Mouse (Mus musculus): Measurements from ENCODE around the gene Bckdha. TPM values are rescaled to one million over a fixed set of nuclear protein-coding genes. Genes with fewer than 3 reads are reported as not detected.

The Bckdha gene
- polyA plus RNA-seq, 2 experiments, result 54.2 to 67.0 TPM

- 61% methylated on average over 15 of the region's 15 CpGs for WGBS
- H3K27ac ChIP-seq (replicated peaks; ENCODE audit: low read depth, low read length), result no peak overlapping the region
Observed at GRCm38 (mm10) chr7:25681341-25682231, 22.8 kb upstream of the Bckdha start.

GRCm38 (mm10) chr7:25680514-25681258 lies 21.9 kb upstream of the Bckdha start, which contains the start of gene B9d2:
Gene B9d2, plus strand, starts transcription at chr7:25680780.
- 0 out of 2 replicates have a peak, but pooled peaks cover 9% of the 10 kb centered on the region for H3K4me1 ChIP-seq (ENCODE audit: control insufficient read depth, insufficient read depth, low read length)
- peak within 1 kb of the TSS; percentile 88 for H3K27ac ChIP-seq (replicated peaks; ENCODE audit: low read depth, low read length)
- H3K4me2 ChIP-seq (replicated peaks; ENCODE audit: low read depth, low read length, severe bottlenecking), result peak within 1 kb of the TSS; percentile 64
- H3K9ac ChIP-seq (ENCODE audit: low read depth, low read length, severe bottlenecking), result peak within 1 kb of the TSS; percentile 70
- peak within 1 kb of the TSS; percentile 66 for H3K4me3 ChIP-seq (replicated peaks; ENCODE audit: low read length)
- TF ChIP-seq POLR2A (IDR thresholded peaks at IDR 0.05; ENCODE audit: borderline replicate concordance, extremely low read depth, insufficient read depth, insufficient read length), result peak; percentile 47; the same call in 1 of the 2 replicates
- ATAC-seq (ENCODE audit: low FRiP score, low read depth) (peak; percentile 97), DNase-seq (ENCODE audit: low spot score) (peak; percentile 96)
- 0% methylated on average over 46 of the region's 46 CpGs for WGBS
- no peaks in the 10 kb centered on the region for H3K9me3 ChIP-seq (ENCODE audit: control insufficient read depth, low read length)
- H3K36me3 ChIP-seq (ENCODE audit: control insufficient read depth, insufficient read depth, low read length), result no peaks in the 10 kb centered on the region
- peaks cover 2% of the 10 kb centered on the region; the same call in 1 of the 2 replicates for H3K27me3 ChIP-seq (ENCODE audit: control insufficient read depth, insufficient read depth, low read length)

More at GRCm38 (mm10) chr7:25681341-25682231, 22.8 kb upstream of the Bckdha start:
- no peaks in the 10 kb centered on the region for H3K9me3 ChIP-seq (ENCODE audit: control insufficient read depth, low read length)
- peak overlapping the region; percentile 66 for H3K4me3 ChIP-seq (replicated peaks; ENCODE audit: low read length)
- peak overlapping the region; percentile 64 for H3K4me2 ChIP-seq (replicated peaks; ENCODE audit: low read depth, low read length, severe bottlenecking)
- no peak for DNase-seq (ENCODE audit: low spot score)
- no peak overlapping the region for H3K9ac ChIP-seq (ENCODE audit: low read depth, low read length, severe bottlenecking)
- no peaks in the 10 kb centered on the region for H3K36me3 ChIP-seq (ENCODE audit: control insufficient read depth, insufficient read depth, low read length)
- H3K4me1 ChIP-seq (ENCODE audit: control insufficient read depth, insufficient read depth, low read length), result peaks cover 12% of the 10 kb centered on the region; the same call in 1 of the 2 replicates
- TF ChIP-seq POLR2A (IDR thresholded peaks at IDR 0.05; ENCODE audit: borderline replicate concordance, extremely low read depth, insufficient read depth, insufficient read length), result no peak
- H3K27me3 ChIP-seq (ENCODE audit: control insufficient read depth, insufficient read depth, low read length), result peaks cover 9% of the 10 kb centered on the region; the same call in 1 of the 2 replicates
- ATAC-seq (ENCODE audit: low FRiP score, low read depth), result no peak

- Histone ChIP-seq H3K9me3 (ENCODE audit: control insufficient read depth, low read length) (no peaks in the 10 kb centered on the region), H3K4me1 (ENCODE audit: control insufficient read depth, insufficient read depth, low read length) (peaks cover 10% of the 10 kb centered on the region; the same call in 1 of the 2 replicates), H3K4me2 (replicated peaks; ENCODE audit: low read depth, low read length, severe bottlenecking) (peak overlapping the region; percentile 64), H3K27ac (replicated peaks; ENCODE audit: low read depth, low read length) (no peak overlapping the region), H3K27me3 (ENCODE audit: control insufficient read depth, insufficient read depth, low read length) (peaks cover 8% of the 10 kb centered on the region), H3K36me3 (ENCODE audit: control insufficient read depth, insufficient read depth, low read length) (no peaks in the 10 kb centered on the region), H3K4me3 (replicated peaks; ENCODE audit: low read length) (peak overlapping the region; percentile 66), H3K9ac (ENCODE audit: low read depth, low read length, severe bottlenecking) (0 out of 2 replicates have a peak overlapping the region, but pooled peaks have one; percentile 70)
- no peak for TF ChIP-seq POLR2A (IDR thresholded peaks at IDR 0.05; ENCODE audit: borderline replicate concordance, extremely low read depth, insufficient read depth, insufficient read length)
- DNase-seq (ENCODE audit: low spot score) (no peak), ATAC-seq (ENCODE audit: low FRiP score, low read depth) (no peak)
- WGBS, result 11% methylated on average over 6 of the region's 6 CpGs
Observed at GRCm38 (mm10) chr7:25679971-25680370, 21.2 kb upstream of the Bckdha start.

GRCm38 (mm10) chr7:25677013-25677412 lies 18.2 kb upstream of the Bckdha start:
- WGBS, result 88% methylated on average over 7 of the region's 7 CpGs
- peaks cover 25% of the 10 kb centered on the region for H3K27me3 ChIP-seq (ENCODE audit: control insufficient read depth, insufficient read depth, low read length)
- no peak for ATAC-seq (ENCODE audit: low FRiP score, low read depth)
- no peak overlapping the region for H3K4me3 ChIP-seq (replicated peaks; ENCODE audit: low read length)
- peaks cover 12% of the 10 kb centered on the region; the same call in 1 of the 2 replicates for H3K4me1 ChIP-seq (ENCODE audit: control insufficient read depth, insufficient read depth, low read length)
- no peaks in the 10 kb centered on the region for H3K36me3 ChIP-seq (ENCODE audit: control insufficient read depth, insufficient read depth, low read length)
- H3K4me2 ChIP-seq (replicated peaks; ENCODE audit: low read depth, low read length, severe bottlenecking), result no peak overlapping the region
- H3K9me3 ChIP-seq (ENCODE audit: control insufficient read depth, low read length), result no peaks in the 10 kb centered on the region
- no peak for DNase-seq (ENCODE audit: low spot score)
- H3K9ac ChIP-seq (ENCODE audit: low read depth, low read length, severe bottlenecking), result no peak overlapping the region
- H3K27ac ChIP-seq (replicated peaks; ENCODE audit: low read depth, low read length), result no peak overlapping the region
- TF ChIP-seq POLR2A (IDR thresholded peaks at IDR 0.05; ENCODE audit: borderline replicate concordance, extremely low read depth, insufficient read depth, insufficient read length), result no peak
